Mouse (Mus musculus): ENCODE data around the gene Ptpra. TPM values are rescaled to one million over a fixed set of nuclear protein-coding genes. Genes with fewer than 3 reads are reported as not detected.

Ptpra gene
- polyA plus RNA-seq, 1 experiment from 2014 or later = 85.5 TPM

GRCm38 (mm10) chr2:130451086-130451726, 1.1 kb downstream of the Ptpra start:
- Histone ChIP-seq H3K4me3 (peak overlapping the region; percentile 89), H3K27ac (0 out of 2 replicates have a peak overlapping the region, but pooled peaks have one; percentile 94), H3K36me3 (no peaks in the 10 kb centered on the region), H3K4me1 (peaks cover 21% of the 10 kb centered on the region), H3K9me3 (replicated peaks) (no peaks in the 10 kb centered on the region), H3K27me3 (ENCODE audit: low read depth, poor library complexity, severe bottlenecking) (peaks cover 17% of the 10 kb centered on the region)
- 73% methylated on average over 14 of the region's 14 CpGs for WGBS
- no peak for DNase-seq (ENCODE audit: low spot score)

- Histone ChIP-seq H3K9me3 (replicated peaks) (no peaks in the 10 kb centered on the region), H3K27ac (no peak overlapping the region), H3K4me3 (peak overlapping the region; percentile 89; the same call in 1 of the 2 replicates), H3K27me3 (ENCODE audit: low read depth, poor library complexity, severe bottlenecking) (peaks cover 17% of the 10 kb centered on the region), H3K4me1 (peaks cover 21% of the 10 kb centered on the region), H3K36me3 (no peaks in the 10 kb centered on the region)
- 81% methylated on average over 3 of the region's 3 CpGs for WGBS
- DNase-seq (ENCODE audit: low spot score) = no peak
These were observed 1.6 kb downstream of the Ptpra start for GRCm38 (mm10) chr2:130451727-130452090.

GRCm38 (mm10) chr2:130452266-130452665, 2.2 kb downstream of the Ptpra start:
- Histone ChIP-seq H3K9me3 (replicated peaks) (no peaks in the 10 kb centered on the region), H3K27me3 (ENCODE audit: low read depth, poor library complexity, severe bottlenecking) (peaks cover 17% of the 10 kb centered on the region), H3K27ac (no peak overlapping the region), H3K4me1 (peaks cover 21% of the 10 kb centered on the region), H3K4me3 (no peak overlapping the region), H3K36me3 (no peaks in the 10 kb centered on the region)
- WGBS = 53% methylated on average over 2 of the region's 2 CpGs
- no peak for DNase-seq (ENCODE audit: low spot score)

GRCm38 (mm10) chr2:130453421-130453820, 3.3 kb downstream of the Ptpra start:
- H3K27ac ChIP-seq = no peak overlapping the region
- no peaks in the 10 kb centered on the region for H3K9me3 ChIP-seq (replicated peaks)
- peaks cover 12% of the 10 kb centered on the region for H3K27me3 ChIP-seq (ENCODE audit: low read depth, poor library complexity, severe bottlenecking)
- 66% methylated on average over 6 of the region's 6 CpGs for WGBS
- peaks cover 21% of the 10 kb centered on the region for H3K4me1 ChIP-seq
- H3K36me3 ChIP-seq = no peaks in the 10 kb centered on the region
- H3K4me3 ChIP-seq = no peak overlapping the region
- no peak for DNase-seq (ENCODE audit: low spot score)

- DNase-seq (ENCODE audit: low spot score) = no peak
- Histone ChIP-seq H3K9me3 (replicated peaks) (no peaks in the 10 kb centered on the region), H3K4me1 (peaks cover 14% of the 10 kb centered on the region), H3K4me3 (no peak overlapping the region), H3K27ac (no peak overlapping the region), H3K36me3 (no peaks in the 10 kb centered on the region), H3K27me3 (ENCODE audit: low read depth, poor library complexity, severe bottlenecking) (no peaks in the 10 kb centered on the region)
- 89% methylated on average over 6 of the region's 6 CpGs for WGBS
These were observed 4.8 kb downstream of the Ptpra start for GRCm38 (mm10) chr2:130454748-130455370.

GRCm38 (mm10) chr2:130457871-130458270, 7.8 kb downstream of the Ptpra start:
- 88% methylated on average over 3 of the region's 3 CpGs for WGBS

GRCm38 (mm10) chr2:130459576-130459975, 9.5 kb downstream of the Ptpra start:
- Histone ChIP-seq H3K36me3 (peaks cover 6% of the 10 kb centered on the region; the same call in 1 of the 2 replicates), H3K4me1 (no peaks in the 10 kb centered on the region), H3K9me3 (replicated peaks) (no peaks in the 10 kb centered on the region), H3K27ac (no peak overlapping the region), H3K4me3 (no peak overlapping the region), H3K27me3 (ENCODE audit: low read depth, poor library complexity, severe bottlenecking) (no peaks in the 10 kb centered on the region)
- WGBS = 93% methylated on average over 3 of the region's 3 CpGs
- no peak for DNase-seq (ENCODE audit: low spot score)

More at GRCm38 (mm10) chr2:130457871-130458270, 7.8 kb downstream of the Ptpra start:
- Histone ChIP-seq H3K27me3 (ENCODE audit: low read depth, poor library complexity, severe bottlenecking) (no peaks in the 10 kb centered on the region), H3K27ac (no peak overlapping the region), H3K4me3 (no peak overlapping the region), H3K4me1 (no peaks in the 10 kb centered on the region), H3K9me3 (replicated peaks) (no peaks in the 10 kb centered on the region), H3K36me3 (no peaks in the 10 kb centered on the region)
- no peak for DNase-seq (ENCODE audit: low spot score)

- H3K27ac ChIP-seq = no peak overlapping the region
- no peaks in the 10 kb centered on the region for H3K4me1 ChIP-seq
- H3K9me3 ChIP-seq (replicated peaks) = no peaks in the 10 kb centered on the region
- H3K4me3 ChIP-seq = no peak overlapping the region
- 83% methylated on average over 15 of the region's 15 CpGs for WGBS
- no peaks in the 10 kb centered on the region for H3K27me3 ChIP-seq (ENCODE audit: low read depth, poor library complexity, severe bottlenecking)
- peaks cover 6% of the 10 kb centered on the region; the same call in 1 of the 2 replicates for H3K36me3 ChIP-seq
- no peak for DNase-seq (ENCODE audit: low spot score)
These were observed 11.4 kb downstream of the Ptpra start for GRCm38 (mm10) chr2:130461287-130462071.

- 92% methylated on average over 1 of the region's 1 CpGs for WGBS
- peaks cover 6% of the 10 kb centered on the region; the same call in 1 of the 2 replicates for H3K36me3 ChIP-seq
- H3K4me1 ChIP-seq = no peaks in the 10 kb centered on the region
- H3K4me3 ChIP-seq = no peak overlapping the region
- H3K9me3 ChIP-seq (replicated peaks) = no peaks in the 10 kb centered on the region
- DNase-seq (ENCODE audit: low spot score) = no peak
- H3K27me3 ChIP-seq (ENCODE audit: low read depth, poor library complexity, severe bottlenecking) = no peaks in the 10 kb centered on the region
- no peak overlapping the region for H3K27ac ChIP-seq
These were observed 16.4 kb downstream of the Ptpra start for GRCm38 (mm10) chr2:130466438-130466837.

- Histone ChIP-seq H3K27me3 (ENCODE audit: low read depth, poor library complexity, severe bottlenecking) (no peaks in the 10 kb centered on the region), H3K36me3 (no peaks in the 10 kb centered on the region), H3K4me3 (no peak overlapping the region), H3K9me3 (replicated peaks) (no peaks in the 10 kb centered on the region), H3K4me1 (no peaks in the 10 kb centered on the region), H3K27ac (no peak overlapping the region)
- DNase-seq (ENCODE audit: low spot score) = no peak
- 81% methylated on average over 4 of the region's 4 CpGs for WGBS
These were observed 19.3 kb downstream of the Ptpra start for GRCm38 (mm10) chr2:130469366-130469765.

- H3K27me3 ChIP-seq (ENCODE audit: low read depth, poor library complexity, severe bottlenecking) = no peaks in the 10 kb centered on the region
- 89% methylated on average over 2 of the region's 2 CpGs for whole genome bisulfite sequencing
- H3K9me3 ChIP-seq (replicated peaks) = no peaks in the 10 kb centered on the region
- H3K4me3 ChIP-seq = no peak overlapping the region
- H3K36me3 ChIP-seq = no peaks in the 10 kb centered on the region
- H3K4me1 ChIP-seq = no peaks in the 10 kb centered on the region
- no peak for DNase-seq (ENCODE audit: low spot score)
- H3K27ac ChIP-seq = no peak overlapping the region
These were observed 19.9 kb downstream of the Ptpra start for GRCm38 (mm10) chr2:130469935-130470334.

- Histone ChIP-seq H3K27ac (no peak overlapping the region), H3K9me3 (replicated peaks) (no peaks in the 10 kb centered on the region), H3K4me1 (no peaks in the 10 kb centered on the region), H3K36me3 (peaks cover 5% of the 10 kb centered on the region), H3K4me3 (no peak overlapping the region), H3K27me3 (ENCODE audit: low read depth, poor library complexity, severe bottlenecking) (no peaks in the 10 kb centered on the region)
- no peak for DNase-seq (ENCODE audit: low spot score)
- 84% methylated on average over 8 of the region's 8 CpGs for WGBS
These were observed 22.9 kb downstream of the Ptpra start for GRCm38 (mm10) chr2:130472908-130473510.

- DNase-seq (ENCODE audit: low spot score) = no peak
- 93% methylated on average over 11 of the region's 11 CpGs for WGBS
- peaks cover 7% of the 10 kb centered on the region for H3K36me3 ChIP-seq
- H3K4me1 ChIP-seq = no peaks in the 10 kb centered on the region
- H3K27me3 ChIP-seq (ENCODE audit: low read depth, poor library complexity, severe bottlenecking) = no peaks in the 10 kb centered on the region
- no peak overlapping the region for H3K4me3 ChIP-seq
- H3K27ac ChIP-seq = no peak overlapping the region
- H3K9me3 ChIP-seq (replicated peaks) = no peaks in the 10 kb centered on the region
These were observed 25.7 kb downstream of the Ptpra start for GRCm38 (mm10) chr2:130475764-130476163.
